Mouse (Mus musculus) spleen, postnatal 10 days (tissue): Measurements from ENCODE around the gene Plch2.
A peak's percentile ranks its signal among the peaks of the same experiment; 100 is the strongest.

Experiments
- DNase-seq, 2 experiments: peaks; one replicate each; pipeline ENCODE4 v3.0.0; 2021 to 2022; ENCODE audit warnings: low spot score in 2 of 2

The Plch2 gene

DNA sequence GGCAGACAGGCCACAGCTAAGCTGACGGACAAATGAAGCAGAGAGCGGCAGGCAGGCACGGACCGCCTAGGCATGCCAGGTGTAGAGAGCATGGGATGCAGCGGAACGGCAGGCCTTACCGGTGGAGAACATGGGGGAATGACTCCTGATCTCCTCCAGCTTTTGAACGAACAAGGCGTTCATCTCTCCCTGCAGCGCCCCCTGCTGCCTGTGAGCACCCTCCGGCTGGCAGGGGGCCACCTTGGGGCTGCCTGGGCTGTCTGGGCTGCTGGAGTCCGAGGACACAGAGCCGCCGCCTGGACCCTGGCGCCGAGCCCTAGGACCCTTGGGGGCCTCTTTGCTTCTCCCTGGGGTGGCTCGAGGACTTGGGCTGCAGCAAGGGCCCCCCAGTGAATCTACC is 70.5 kb downstream of the Plch2 start:
- DNase-seq = peak; percentile 71 to 87

DNA sequence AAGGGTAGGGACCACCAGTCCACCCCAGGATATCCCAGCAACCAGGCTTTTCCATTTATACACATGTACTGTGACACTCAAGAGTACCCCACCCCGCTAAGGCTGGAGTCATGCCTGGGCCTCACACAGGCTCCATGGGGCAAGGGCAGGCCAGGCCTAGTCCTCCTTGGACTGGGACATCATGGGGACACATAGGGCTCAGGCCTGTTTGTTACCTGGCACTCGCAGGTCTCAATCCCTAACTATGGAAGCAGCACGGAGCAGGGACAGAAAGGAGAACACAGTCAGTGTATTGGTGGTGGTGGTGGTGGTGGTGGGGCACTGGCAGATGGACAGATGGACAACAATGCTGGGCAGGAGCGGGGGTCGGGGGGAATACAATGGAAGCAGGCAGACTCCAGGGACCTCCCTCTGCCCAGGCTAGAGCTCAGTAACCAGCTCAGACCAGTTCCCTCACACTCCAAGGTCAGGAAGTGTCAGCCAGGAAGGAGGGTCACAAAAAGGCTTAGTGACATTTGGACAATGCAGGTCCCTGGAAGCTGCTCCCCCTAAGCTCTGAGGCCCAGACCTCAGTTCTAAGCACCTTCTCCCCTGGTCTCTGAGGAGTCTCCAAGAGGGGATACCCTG is 71.3 kb downstream of the Plch2 start:
- no peak for DNase-seq

DNA sequence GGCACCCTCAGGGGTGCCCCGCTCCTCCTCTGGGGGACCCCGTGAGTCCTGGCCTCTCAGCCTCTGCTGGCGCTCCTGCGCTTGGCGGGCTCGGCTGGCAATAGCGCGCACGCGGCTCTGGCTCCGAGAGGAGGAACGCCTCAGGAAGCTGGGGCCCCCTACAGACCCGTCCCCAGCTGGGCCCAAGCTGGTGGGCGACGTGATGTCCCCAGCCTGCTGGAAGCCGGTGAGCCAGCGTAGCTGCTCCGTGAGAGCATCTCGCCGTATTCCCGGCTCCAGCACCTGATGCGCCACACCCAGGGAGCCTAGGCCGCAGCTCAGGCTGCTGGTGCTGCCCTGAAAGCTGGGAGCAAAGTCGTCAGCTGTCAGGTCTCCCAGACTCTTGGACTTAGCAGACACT is 72.8 kb downstream of the Plch2 start:
- no peak for DNase-seq

DNA sequence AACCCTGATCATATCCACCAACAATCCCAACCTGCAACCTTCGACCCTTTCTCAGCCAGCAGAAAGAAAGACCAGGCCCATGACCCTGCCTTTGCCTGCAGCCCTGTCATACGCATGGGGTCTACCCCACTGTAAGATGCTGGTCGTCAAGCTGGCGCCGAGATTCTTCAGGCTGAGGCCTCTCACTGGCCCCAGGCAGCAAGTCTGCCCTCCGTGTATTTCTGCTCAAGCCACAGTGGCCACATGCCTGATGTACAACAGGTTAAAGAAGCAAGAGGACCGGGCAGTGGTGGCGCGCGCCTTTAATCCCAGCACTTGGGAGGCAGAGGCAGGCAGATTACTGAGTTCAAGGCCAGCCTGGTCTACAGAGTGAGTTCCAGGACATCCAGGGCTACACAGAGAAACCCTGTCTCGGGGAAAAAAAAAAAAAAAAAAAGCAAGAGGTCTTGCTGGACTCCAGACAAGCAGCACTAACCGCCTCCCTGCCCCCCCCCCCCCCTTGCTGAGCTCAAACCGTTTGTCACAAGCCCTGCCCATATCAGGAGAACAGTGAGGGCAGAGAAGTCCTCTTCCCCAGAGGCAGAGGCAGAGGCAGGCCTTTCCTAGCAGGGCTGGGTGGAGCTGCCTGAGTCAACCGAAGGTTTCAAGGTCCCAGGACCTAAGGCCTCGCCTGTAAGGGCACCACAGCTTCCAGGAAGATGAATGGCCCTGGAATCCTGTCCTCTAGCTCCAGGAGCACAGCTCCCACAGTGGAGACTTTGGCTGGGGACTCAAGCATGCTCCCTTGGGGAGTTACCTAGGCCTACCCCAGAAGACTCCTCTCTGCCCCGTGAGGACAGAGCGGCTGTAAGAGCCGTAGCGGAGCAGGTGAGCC is 74.1 kb downstream of the Plch2 start:
- DNase-seq = no peak

GRCm38 (mm10) chr4:154981530-154981929 is 75.1 kb downstream of the Plch2 start:
- DNase-seq = peak in 1 of 2 experiments; percentile 72

GRCm38 (mm10) chr4:154981076-154981475 is 75.5 kb downstream of the Plch2 start:
- no peak for DNase-seq

DNA sequence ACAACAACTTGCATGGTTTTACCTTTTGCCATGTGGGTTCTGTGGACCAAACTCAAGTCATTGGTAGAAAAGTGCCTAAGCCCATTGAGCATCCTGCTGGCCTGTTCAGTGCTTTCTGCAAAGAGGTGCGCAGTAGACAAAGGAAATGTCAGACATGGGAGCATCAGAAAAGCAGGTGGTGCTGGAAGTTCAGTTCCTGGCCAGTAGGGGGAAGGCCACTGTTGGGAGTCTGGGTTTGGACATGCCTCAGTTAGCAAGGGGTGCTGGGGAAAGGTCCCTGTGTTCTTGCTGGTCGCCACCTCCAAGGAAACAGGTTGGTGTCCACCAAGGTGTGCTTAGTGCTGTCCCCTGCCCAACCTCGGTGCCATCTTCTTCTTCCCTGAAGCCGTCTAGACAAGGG is 76.5 kb downstream of the Plch2 start:
- no peak for DNase-seq

- no peak for DNase-seq
Measured at GRCm38 (mm10) chr4:154974163-154974611, 82.4 kb downstream of the Plch2 start.

DNA sequence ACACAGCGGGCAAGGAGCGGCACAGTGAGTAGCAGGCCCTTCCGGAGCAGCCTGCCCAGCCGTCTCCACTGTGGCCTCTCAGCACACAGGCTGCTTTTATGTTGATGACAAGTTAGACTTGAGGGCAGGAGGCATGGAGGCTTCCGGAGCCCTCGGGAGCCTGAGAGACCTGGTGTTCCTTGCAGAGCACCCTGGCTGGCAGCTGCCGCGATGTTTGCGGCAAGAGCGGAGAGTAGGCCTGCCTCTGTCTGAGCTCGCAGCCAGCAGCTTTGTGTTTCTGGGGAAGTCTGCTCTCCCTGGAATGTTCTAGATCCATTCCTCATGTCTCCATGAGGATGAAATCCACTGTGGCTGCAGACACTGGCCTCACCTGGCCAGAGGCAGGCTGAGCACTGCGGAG is 84.0 kb downstream of the Plch2 start:
- DNase-seq = no peak

GRCm38 (mm10) chr4:154967173-154967572 is 89.4 kb downstream of the Plch2 start:
- DNase-seq = peak; percentile 45 to 75

GRCm38 (mm10) chr4:154965856-154966255 is 90.7 kb downstream of the Plch2 start:
- no peak for DNase-seq

DNA sequence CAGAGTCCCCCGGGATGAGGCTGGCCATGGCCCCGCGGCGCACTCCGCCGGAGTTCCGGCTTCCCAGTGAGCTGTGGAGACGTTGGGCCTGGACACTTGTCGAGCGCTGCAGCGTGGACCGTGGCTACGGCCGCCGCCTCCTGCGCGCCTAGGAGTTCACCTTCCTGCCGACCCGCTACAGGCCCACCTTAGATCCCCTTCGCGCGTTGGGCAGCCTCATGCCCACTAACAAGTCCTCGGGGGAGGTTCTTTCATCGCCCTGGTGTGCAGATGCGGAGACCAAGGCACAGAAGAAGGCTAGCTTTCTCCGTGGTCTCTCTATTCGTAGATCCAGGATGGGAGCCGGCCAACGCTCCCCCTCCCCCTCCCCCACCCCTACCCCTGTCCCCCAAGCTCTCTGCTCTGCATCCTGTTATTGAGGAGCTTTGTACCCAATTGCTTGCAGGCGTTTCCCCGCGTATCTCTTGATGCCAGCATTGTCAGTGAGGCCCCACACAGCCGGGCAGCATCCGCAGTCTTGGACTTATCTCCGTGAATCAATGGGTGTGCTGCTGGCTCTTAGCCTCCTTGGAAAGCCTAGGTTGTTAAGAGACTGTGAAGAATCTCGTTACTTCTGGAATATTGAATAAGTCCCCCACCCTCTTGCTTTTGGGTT is 91.9 kb downstream of the Plch2 start:
- peak; percentile 63 to 73 for DNase-seq

DNA sequence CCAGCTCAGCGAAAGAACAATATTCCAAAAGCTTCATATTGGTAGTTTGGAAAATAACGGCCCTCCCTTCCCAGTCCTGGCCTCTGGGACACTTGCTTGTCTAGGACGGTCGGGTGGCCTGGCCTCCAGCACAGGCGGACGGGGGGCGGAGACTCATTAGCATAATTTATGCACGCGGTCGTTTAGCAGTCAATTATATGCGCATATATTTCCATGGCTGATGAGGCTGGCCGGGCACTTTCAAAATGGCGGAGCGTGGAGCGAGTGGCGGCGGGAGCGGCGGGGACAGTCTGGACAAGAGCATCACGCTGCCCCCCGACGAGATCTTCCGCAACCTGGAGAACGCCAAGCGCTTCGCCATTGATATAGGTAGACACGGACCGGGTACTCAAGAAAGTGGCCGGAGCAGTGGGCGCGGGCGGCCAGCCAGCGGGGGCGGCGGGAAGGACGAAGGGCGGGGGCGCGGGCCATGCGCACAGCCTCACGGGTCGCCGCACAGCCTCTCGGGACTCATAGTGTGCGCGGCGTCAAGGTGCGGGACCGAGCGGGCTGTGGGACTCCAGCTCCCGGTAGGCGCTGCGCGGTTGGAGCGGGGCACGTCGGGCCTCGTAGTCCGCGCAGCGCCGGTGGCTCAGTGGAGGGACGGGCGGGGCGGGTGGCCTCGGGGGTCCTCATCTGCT is 92.5 kb downstream of the Plch2 start, which contains the start of gene Pank4:
Pank4 (plus strand) TSS at position 223 of the 680 bp plus-strand sequence.
- peak; percentile 84 to 93 for DNase-seq

- DNase-seq = peak in 1 of 2 experiments; percentile 40
Measured at GRCm38 (mm10) chr4:154963190-154963836, 93.3 kb downstream of the Plch2 start.

GRCm38 (mm10) chr4:154962683-154963082 is 93.9 kb downstream of the Plch2 start:
- DNase-seq = no peak

GRCm38 (mm10) chr4:154961911-154962310 is 94.7 kb downstream of the Plch2 start:
- peak; percentile 62 to 84 for DNase-seq

DNA sequence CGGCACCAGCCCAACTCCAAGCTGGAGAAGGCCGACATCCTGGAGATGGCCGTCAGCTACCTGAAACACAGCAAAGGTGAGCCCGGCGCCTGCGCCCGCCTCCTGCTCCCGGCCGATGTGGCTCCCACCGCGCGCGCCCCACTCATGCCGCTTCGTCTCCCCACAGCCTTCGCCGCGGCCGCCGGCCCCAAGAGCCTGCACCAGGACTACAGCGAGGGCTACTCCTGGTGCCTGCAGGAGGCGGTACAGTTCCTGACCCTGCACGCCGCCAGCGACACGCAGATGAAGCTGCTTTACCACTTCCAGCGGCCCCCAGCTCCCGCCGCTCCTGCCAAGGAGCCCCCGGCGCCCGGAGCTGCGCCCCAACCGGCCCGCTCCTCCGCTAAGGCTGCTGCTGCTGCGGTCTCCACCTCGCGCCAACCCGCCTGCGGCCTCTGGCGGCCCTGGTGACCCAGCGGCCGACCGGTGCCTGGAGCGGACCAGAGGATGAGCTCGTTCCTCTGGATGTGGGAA is 95.3 kb downstream of the Plch2 start:
- peak; percentile 71 to 74 for DNase-seq

DNA sequence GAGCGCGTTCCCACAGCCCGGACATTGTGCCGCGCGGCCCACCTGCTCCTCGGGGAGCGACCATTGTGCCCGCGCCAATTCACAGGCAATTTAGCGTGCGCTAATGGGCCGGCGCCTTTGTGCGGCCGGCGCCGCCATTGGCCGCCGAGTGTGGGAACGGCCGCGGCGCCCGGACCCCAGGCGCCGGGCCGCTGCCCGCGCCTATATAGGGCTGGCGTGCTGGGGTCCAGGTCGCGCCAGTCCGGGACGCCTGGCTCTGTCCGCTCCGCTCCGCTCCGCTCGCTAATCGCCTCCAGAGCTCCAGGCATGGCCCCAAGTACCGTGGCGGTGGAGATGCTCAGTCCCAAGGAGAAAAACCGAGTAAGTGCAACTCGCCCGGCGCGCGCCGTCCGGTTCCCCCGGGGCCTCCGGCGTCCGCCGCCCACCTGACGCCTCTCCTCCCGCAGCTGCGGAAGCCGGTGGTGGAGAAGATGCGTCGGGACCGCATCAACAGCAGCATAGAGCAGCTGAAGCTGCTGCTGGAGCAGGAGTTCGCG is 95.8 kb downstream of the Plch2 start, which contains the start of gene Hes5:
Hes5 (plus strand) TSS at position 234 of the 536 bp plus-strand sequence.
- DNase-seq = no peak

GRCm38 (mm10) chr4:154960021-154960689 is 96.4 kb downstream of the Plch2 start:
- no peak for DNase-seq

- no peak for DNase-seq
Measured at GRCm38 (mm10) chr4:154958621-154959020, 98.0 kb downstream of the Plch2 start.
